Mouse (Mus musculus) midbrain, embryonic 13.5 days (tissue): ENCODE data around the gene Dlgap1. TPM values are rescaled to one million over a fixed set of nuclear protein-coding genes. Genes with fewer than 3 reads are reported as not detected.

Experiments
- ATAC-seq: fragments of 200-750 bp; cut with Nextera tagmentation; 2 replicates; pipeline ENCODE4 v1.8.0; 2017; ENCODE audit warnings: mild to moderate bottlenecking, moderate TSS enrichment, moderate library complexity
- H3K27ac ChIP-seq: fragments of 300-500 bp; sonication (generic); 2 replicates; pipeline ENCODE4 v1.5.1; 2015; ENCODE audit warnings: inconsistent platforms, mild to moderate bottlenecking, moderate library complexity
- H3K27me3 ChIP-seq: fragments of 300-500 bp; sonication (generic); 2 replicates; pipeline ENCODE4 v1.6.1; 2015; ENCODE audit warnings: mild to moderate bottlenecking, inconsistent platforms
- H3K36me3 ChIP-seq: fragments of 300-500 bp; sonication (generic); 2 replicates; pipeline ENCODE4 v1.6.1; 2015; ENCODE audit warnings: mild to moderate bottlenecking, inconsistent platforms
- H3K4me1 ChIP-seq: fragments of 300-500 bp; sonication (generic); replicated peaks from 2 replicates; pipeline ENCODE4 v1.6.1; 2015; ENCODE audit warnings: inconsistent platforms
- H3K4me2 ChIP-seq: fragments of 300-500 bp; sonication (generic); replicated peaks from 2 replicates; pipeline ENCODE4 v1.6.1; 2015; ENCODE audit warnings: moderate library complexity, mild to moderate bottlenecking, inconsistent platforms
- H3K4me3 ChIP-seq: fragments of 300-500 bp; sonication (generic); replicated peaks from 2 replicates; pipeline ENCODE4 v1.5.1; 2015; ENCODE audit warnings: mild to moderate bottlenecking, inconsistent platforms
- H3K9ac ChIP-seq: fragments of 300-500 bp; sonication (generic); replicated peaks from 2 replicates; pipeline ENCODE4 v1.6.1; 2015; ENCODE audit warnings: mild to moderate bottlenecking, inconsistent platforms
- H3K9me3 ChIP-seq: fragments of 300-500 bp; sonication (generic); 2 replicates; pipeline ENCODE4 v1.6.1; 2016; ENCODE audit warnings: mild to moderate bottlenecking, inconsistent platforms
- WGBS: fragments of 180-500 bp; shearing (Covaris S2); methylation state at CpG from one replicate; pipeline ENCODE4 v1.1.7; 2015; 5-methylcytosine and 5-hydroxymethylcytosine counted together
- polyA plus RNA-seq: library from polyadenylated mRNA; unstranded; fragments of >200 nt; fragmentation: Nextera tagmentation; extraction: Ambion mirVana; gene quantifications from 2 replicates; pipeline ENCODE4 v1.2.1, GENCODE M21; 2015

Gene Dlgap1
- polyA plus RNA-seq, 1 experiment from 2014 or later, result 10.1 TPM

DNA sequence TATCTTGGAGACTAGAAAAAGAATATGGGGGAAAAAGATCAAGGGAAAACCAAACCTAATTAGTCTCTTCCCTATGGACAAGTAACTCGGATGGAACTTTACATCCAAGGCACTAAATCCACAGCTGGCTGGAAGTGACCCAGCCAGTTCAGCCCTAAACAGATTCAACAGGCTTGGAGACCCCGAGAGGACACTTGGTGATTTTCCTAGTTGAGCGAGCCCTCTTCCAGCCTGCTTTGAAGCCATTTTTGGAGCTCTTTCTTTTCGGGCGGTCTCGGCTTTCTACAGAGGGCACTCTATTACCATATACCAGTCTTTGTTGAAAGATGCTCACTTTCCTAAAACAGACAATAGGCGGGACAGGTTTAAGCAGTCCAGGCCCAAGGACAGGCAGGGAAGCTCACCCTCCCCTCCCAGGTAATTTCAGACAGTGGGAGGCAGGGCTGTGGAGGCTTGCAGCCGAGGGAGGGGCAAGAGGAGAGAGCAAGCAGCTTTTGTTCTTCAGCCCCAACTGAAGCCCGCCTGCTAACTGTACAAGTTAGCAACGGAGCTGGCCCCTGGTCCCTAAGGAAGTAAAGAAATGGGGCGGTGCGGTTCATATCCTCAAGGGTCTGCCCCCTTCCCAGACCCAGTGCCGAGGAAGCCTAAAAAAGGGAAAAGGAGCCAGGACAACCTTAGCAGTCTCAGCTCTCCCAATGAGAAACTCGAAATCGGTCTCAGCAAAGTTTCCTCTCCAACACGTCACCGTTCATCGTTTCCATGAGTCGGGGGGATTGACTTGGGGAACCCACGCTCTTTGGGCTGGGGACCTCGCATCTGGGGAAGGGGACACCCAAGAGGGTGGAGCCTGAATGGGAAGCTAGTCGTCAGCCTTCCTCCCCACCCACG is 879.9 kb downstream of the Dlgap1 start:
- Histone ChIP-seq H3K4me2 (peak overlapping the region; percentile 97), H3K27me3 (peaks cover 30% of the 10 kb centered on the region), H3K9me3 (no peaks in the 10 kb centered on the region), H3K36me3 (peaks cover 6% of the 10 kb centered on the region; the same call in 1 of the 2 replicates), H3K27ac (peak overlapping the region; percentile 89), H3K4me1 (peaks cover 65% of the 10 kb centered on the region), H3K4me3 (peak overlapping the region; percentile 70), H3K9ac (peak overlapping the region; percentile 65)
- peak; percentile 16; the same call in 1 of the 2 replicates for ATAC-seq
- WGBS, result under 1% methylated on average over 23 of the region's 23 CpGs

DNA sequence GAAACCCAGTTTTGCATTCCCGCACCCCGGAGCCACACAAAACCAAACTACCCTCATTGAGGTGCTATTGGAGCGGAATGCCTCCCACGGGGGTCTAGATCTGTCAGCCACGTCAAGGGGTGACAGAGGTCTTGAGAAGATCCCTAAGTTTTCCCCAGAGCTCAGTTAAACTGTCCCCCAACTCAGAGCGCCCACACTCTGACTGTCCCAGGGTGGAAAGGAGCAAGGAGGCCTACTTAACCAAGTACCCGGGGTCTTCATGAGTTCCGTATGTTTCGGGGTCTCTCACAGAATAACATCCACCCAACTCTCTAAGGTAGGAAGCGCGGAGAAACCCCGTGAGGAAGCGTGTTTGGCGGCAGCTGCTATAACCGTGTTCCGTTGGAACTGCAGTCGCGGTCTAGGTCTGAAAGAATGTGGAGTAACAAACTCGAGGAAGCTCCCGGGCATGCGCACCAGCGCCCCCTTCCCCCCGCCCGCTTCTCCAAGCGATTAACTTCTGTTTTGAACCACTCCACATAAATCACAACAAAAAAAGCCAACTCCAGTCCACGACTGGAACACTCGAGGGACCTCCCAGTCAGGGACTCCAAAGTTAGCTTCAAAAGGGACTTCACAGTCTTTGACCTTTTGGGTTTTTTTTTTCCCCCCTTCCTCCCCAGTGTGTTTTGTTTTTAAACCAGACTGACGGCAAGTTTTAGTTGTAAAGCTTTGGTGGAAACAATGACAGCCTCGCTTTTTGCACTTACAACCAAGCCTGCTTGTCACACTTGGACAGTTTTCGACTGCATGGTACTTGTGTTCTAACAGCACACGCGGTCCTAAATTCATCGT is 880.7 kb downstream of the Dlgap1 start:
- ATAC-seq, result no peak
- H3K27ac ChIP-seq, result peak overlapping the region; percentile 89
- peak overlapping the region; percentile 83 for H3K9ac ChIP-seq
- peak overlapping the region; percentile 97 for H3K4me2 ChIP-seq
- H3K9me3 ChIP-seq, result no peaks in the 10 kb centered on the region
- H3K4me3 ChIP-seq, result peak overlapping the region; percentile 70
- WGBS, result under 1% methylated on average over 33 of the region's 33 CpGs
- peaks cover 37% of the 10 kb centered on the region for H3K27me3 ChIP-seq
- H3K36me3 ChIP-seq, result peaks cover 4% of the 10 kb centered on the region; the same call in 1 of the 2 replicates
- peaks cover 70% of the 10 kb centered on the region for H3K4me1 ChIP-seq

DNA sequence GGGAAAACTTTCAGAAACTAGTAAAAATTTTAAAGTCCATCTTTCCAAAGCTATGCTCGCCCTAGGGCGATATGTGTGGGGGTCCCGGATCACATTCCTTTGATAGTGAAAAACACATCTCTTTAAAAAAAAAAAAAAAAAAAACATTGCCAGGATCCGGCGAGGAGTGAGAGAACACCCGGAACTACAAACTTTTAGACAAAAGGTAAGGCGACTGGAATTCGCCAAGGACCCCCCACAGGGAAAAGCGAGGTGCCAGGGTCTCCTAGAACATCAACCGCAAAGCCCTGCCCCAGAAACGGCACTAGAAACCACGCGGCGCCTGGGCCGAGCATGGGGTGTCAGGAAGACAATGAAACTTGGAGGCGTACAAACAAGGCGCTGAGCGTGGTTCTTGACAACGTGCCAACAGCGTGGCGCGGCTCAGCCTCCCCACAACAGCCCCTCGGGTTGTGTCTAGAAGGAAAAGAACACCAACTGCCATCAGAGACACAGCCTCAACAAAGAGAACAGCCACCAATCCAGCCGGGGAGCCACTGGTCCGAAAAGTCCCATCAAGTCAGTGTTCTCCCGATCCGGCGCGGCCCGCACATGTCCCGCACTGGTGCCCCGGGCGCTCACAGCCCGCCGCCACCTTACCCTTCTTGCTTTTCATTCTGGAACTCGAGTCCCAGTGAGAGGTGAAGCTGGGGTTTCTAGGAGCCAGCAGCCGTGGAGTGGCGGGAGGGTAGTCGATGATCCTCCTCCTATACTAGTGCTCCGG is 881.5 kb downstream of the Dlgap1 start:
- H3K4me3 ChIP-seq, result peak overlapping the region; percentile 70
- under 1% methylated on average over 40 of the region's 40 CpGs for WGBS
- H3K9ac ChIP-seq, result peak overlapping the region; percentile 83
- H3K4me2 ChIP-seq, result peak overlapping the region; percentile 97
- H3K9me3 ChIP-seq, result no peaks in the 10 kb centered on the region
- H3K27ac ChIP-seq, result peak overlapping the region; percentile 89
- H3K36me3 ChIP-seq, result peaks cover 3% of the 10 kb centered on the region; the same call in 1 of the 2 replicates
- peaks cover 63% of the 10 kb centered on the region for H3K4me1 ChIP-seq
- H3K27me3 ChIP-seq, result peaks cover 37% of the 10 kb centered on the region
- ATAC-seq, result peak; percentile 28

DNA sequence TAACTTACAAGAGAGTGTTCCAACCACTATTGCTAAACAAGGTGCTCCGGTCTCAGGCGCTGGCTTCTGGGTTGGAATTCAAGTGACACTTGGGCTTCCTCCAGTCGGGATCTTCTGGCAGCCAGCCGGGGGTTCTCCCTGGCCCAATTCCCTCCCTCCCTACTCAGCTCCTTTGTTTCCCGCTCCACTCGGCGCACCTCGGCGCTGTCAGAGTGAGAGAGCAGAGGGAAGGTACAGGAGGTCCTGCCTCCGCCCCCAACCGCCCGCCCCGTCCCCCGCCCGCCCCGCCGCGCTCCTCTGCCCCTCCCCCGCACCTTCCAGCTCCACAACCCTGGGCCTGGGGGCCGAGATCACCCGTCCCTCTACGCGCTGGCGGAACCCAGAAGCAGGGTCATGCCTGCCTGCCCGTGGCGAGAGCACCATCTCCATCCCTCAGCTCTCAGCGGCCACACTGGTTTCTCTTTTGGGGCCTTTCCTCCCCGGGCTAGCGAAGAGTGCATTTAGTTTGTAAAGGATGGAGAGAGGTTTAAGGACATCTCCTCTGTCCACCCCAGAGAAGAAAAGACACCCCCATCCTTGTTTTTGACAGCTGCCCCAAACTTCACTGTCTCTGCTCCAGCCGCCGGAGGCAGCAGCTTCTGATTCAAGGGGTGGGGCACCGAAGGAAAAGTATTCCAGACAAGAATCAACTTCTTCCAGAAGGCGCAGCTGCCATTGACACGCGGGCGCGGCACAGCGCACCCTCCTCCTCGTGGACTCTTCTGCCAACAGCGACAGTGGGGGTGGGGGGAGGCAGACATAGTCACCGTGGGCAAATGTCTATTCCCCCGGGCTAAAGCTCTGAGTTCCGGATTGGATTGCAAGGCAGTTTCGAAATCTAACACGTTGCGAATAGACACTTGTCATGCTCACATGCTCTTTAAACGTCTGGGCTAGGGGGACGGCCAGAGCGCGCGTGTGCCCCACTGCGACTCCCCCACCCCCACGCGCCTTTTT is 882.4 kb downstream of the Dlgap1 start:
- Histone ChIP-seq H3K4me3 (peak overlapping the region; percentile 70), H3K4me2 (peak overlapping the region; percentile 97), H3K9ac (peak overlapping the region; percentile 83), H3K9me3 (no peaks in the 10 kb centered on the region), H3K4me1 (peaks cover 63% of the 10 kb centered on the region), H3K27ac (peak overlapping the region; percentile 89), H3K36me3 (no peaks in the 10 kb centered on the region), H3K27me3 (peaks cover 37% of the 10 kb centered on the region)
- ATAC-seq, result peak; percentile 53
- WGBS, result under 1% methylated on average over 52 of the region's 54 CpGs

DNA sequence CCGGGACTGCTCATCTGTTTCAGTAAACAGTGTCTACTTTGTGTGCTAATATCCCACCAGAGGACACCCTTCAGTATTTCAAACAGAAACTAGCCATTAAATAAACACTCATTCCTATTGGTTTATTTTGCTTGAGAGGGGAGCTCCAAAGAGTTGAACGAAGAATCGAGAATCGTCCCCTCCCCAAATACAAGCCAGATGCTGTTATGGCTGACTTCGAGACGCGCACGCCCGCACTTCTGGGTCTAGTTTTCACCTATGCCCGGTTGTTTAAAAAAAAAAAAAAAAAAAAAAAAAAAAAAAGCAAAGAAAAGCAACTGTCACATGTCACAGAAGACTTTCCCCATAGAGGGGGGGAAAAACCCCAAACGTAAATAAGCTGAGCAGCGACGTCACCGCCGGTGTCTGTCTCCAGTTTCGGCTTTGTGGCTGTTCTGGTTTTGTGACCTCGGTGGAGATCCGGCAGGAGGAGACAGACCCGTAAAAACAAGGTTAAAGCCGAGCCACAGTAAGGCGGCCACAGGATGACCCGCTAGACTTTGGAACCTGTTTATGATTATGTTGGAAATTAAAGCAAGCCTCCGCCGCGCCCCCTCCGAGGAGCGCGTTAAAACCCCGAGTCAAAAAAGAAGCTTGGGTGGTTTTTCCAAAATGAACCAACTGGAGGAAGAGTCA is 883.3 kb downstream of the Dlgap1 start:
- Histone ChIP-seq H3K9me3 (no peaks in the 10 kb centered on the region), H3K4me1 (peaks cover 62% of the 10 kb centered on the region), H3K9ac (peak overlapping the region; percentile 83), H3K36me3 (no peaks in the 10 kb centered on the region), H3K4me3 (peak overlapping the region; percentile 70), H3K27me3 (peaks cover 37% of the 10 kb centered on the region), H3K4me2 (peak overlapping the region; percentile 97), H3K27ac (peak overlapping the region; percentile 89)
- under 1% methylated on average over 29 of the region's 29 CpGs for WGBS
- ATAC-seq, result no peak

DNA sequence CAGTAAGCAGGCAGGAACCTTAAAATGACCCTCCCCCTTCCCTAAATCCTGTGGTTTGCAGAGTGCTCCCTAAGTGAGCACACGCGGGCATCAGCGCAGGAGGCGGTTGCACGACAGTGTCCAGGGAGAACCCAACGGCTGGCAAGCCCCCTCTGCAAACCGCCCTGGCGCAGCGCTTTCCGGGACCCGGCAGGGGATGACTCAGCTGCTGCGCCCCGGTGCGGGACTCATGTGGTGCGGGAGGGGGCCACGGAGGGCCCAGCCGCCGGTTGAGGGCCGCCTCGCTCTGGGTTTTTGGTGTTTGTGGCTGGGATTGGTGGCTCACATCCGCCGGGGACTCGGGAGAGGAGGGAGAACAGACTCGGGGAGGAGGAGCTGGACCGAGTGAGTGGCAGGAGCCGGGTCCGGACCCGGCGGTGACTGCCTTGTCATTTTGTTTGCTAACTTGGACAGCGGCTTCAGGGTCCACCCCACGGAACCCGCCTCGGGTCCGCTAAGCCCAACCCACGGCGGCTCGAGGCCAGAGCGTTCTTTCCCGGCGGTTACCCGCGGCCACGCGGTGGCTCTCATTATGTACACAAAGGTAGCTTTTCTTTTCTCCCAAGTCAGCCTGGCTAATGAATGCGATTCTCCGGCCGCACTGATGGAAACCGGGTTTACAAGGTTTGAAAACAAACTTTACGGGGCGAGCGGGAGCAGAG is 884.0 kb downstream of the Dlgap1 start:
- peaks cover 37% of the 10 kb centered on the region for H3K27me3 ChIP-seq
- no peaks in the 10 kb centered on the region for H3K36me3 ChIP-seq
- H3K9ac ChIP-seq, result peak overlapping the region; percentile 83
- H3K27ac ChIP-seq, result peak overlapping the region; percentile 88
- no peaks in the 10 kb centered on the region for H3K9me3 ChIP-seq
- peaks cover 57% of the 10 kb centered on the region for H3K4me1 ChIP-seq
- peak; percentile 72 for ATAC-seq
- under 1% methylated on average over 51 of the region's 51 CpGs for WGBS
- H3K4me3 ChIP-seq, result peak overlapping the region; percentile 70
- peak overlapping the region; percentile 97 for H3K4me2 ChIP-seq

DNA sequence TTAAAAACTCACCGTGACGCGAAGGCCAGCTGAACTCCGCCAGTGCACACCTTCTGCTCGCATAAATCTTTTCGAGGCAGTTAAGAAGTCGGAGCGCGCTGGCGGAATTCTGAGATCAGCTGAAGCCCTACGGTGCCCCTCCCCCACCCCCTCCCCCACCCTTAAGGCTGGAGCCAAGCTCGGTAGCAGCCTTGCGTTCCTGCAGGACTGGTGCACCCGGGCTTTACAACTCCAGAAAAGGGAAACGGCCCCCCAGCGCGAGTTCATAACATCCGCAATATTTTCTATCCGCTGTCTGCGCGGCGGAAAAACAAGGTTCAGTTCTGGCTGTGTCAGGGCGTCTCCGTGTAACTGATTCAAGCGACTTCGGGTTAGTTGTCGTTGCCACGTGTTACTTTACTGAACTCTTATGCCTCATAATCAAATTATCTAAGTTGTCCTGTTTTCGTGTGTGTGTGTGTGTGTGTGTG is 884.6 kb downstream of the Dlgap1 start, which contains the start of gene Tgif1:
Tgif1 (minus strand) TSS at position 111 of the 470 bp plus-strand sequence.
- no peak for ATAC-seq
- Histone ChIP-seq H3K4me2 (peak within 1 kb of the TSS; percentile 97), H3K4me1 (peaks cover 51% of the 10 kb centered on the region), H3K9me3 (no peaks in the 10 kb centered on the region), H3K27ac (peak within 1 kb of the TSS; percentile 88), H3K36me3 (no peaks in the 10 kb centered on the region), H3K4me3 (peak within 1 kb of the TSS; percentile 70), H3K27me3 (peaks cover 33% of the 10 kb centered on the region), H3K9ac (peak within 1 kb of the TSS; percentile 83)
- WGBS, result under 1% methylated on average over 29 of the region's 29 CpGs

DNA sequence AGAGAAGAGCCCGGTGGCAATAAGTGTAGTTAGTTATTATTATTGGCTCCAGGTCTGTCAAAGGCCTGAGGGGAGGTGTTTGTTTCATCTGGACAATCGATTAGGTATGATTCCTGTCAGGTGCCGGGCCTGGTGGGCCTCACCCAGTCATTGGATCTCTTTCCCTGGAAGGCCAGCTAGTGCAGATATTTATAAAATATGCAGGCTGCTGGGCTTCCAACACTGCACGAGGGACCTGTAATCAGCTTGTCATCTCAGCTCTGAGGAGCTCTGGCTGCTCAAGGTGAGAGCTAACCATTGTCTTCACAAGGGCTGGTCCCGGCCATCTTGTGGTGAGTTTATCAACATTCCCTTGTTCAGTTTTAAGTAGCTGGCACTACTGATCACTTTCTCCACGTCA is 885.1 kb downstream of the Dlgap1 start:
- 31% methylated on average over 6 of the region's 6 CpGs for WGBS
- H3K4me1 ChIP-seq, result peaks cover 46% of the 10 kb centered on the region
- H3K27me3 ChIP-seq, result peaks cover 27% of the 10 kb centered on the region
- H3K9ac ChIP-seq, result peak overlapping the region; percentile 83; the same call in 1 of the 2 replicates
- no peak for ATAC-seq
- H3K27ac ChIP-seq, result no peak overlapping the region
- peak overlapping the region; percentile 70 for H3K4me3 ChIP-seq
- no peaks in the 10 kb centered on the region for H3K9me3 ChIP-seq
- H3K4me2 ChIP-seq, result peak overlapping the region; percentile 97
- H3K36me3 ChIP-seq, result no peaks in the 10 kb centered on the region

DNA sequence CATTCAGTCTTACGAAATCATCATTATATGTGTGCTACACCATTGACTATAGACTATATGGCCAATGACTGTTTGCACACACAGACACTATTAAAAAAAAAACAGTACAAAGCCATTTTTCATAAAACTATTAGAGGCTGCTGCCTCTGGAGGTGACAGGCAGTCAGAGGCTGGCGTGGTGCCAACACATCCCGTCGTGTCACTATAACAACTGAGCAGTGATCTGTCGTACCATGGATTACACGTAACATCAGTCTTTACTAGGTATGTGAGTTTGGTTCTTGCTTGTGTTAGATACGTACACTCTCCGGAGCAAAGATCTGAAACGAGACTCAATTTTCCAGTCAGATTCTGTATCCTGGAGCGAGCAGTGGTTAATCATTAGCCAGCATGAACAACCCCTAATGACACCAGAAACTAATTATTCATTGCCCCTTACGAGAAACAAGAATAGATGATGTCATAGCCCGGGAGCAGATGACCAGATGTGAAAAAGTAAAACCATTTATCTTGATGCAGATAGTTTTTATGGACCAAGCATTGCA is 888.1 kb downstream of the Dlgap1 start:
- 81% methylated on average over 12 of the region's 12 CpGs for WGBS
- Histone ChIP-seq H3K4me1 (peaks cover 19% of the 10 kb centered on the region), H3K27me3 (peaks cover 7% of the 10 kb centered on the region; the same call in 1 of the 2 replicates), H3K4me2 (no peak overlapping the region), H3K27ac (no peak overlapping the region), H3K36me3 (no peaks in the 10 kb centered on the region), H3K4me3 (no peak overlapping the region), H3K9ac (no peak overlapping the region), H3K9me3 (no peaks in the 10 kb centered on the region)
- ATAC-seq, result no peak
